Mouse (Mus musculus): Measurements from ENCODE around the gene Ndufv3. TPM values are rescaled to one million over a fixed set of nuclear protein-coding genes. Genes with fewer than 3 reads are reported as not detected.
A peak's percentile ranks its signal among the peaks of the same experiment; 100 is the strongest.

The Ndufv3 gene
- polyA plus RNA-seq (2015; fragmentation: Nextera tagmentation; extraction: Ambion mirVana), result 271 and 272 TPM in 2 replicates

DNA sequence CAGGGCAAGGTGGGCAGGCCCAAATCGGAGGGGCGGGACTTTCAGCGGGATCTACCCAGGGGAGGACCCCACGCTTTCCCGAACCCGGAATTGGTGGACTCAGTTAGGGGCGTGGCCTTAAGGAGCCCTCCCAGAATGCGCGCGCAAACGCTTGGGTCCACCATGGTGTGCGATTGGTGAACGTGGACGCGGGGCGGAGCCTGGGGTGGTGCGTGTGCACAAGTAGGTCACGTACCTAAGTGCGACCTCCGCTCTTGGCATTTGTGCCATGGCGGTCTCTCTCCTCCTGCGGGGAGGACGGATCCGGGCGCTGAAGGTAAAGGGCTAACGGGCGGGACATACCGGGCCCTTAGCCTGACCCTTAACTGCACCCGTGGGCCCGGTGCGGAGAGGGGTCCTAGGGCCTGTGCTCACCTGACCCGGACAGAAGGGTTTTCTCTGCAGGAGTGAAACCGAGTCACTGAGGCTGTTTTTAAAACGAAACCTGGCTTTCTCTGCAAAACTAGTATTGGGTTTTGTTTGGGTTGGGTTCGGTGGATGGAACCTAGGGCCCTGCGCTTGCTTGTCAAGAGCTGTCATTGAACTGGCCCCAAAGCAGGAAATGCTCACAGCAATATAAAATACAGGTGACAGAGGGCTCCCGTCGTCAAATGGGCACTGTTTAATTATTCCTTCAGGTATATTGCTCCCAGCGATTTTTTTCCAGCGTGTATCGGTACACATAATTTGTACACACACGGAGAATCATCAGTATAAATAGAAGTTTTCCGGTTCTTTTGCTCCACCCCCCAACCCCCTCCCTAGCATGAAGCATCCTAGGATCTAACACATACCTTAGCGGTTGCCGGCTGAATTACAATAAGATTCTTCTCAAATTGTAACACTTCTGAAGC lies at the start of gene Ndufv3, which contains the start of gene Wdr4:
Ndufv3 (plus strand) TSS at position 170 of the 893 bp plus-strand sequence.
Wdr4 (minus strand) TSS at position 35 of the 893 bp plus-strand sequence.
- under 1% methylated on average over 45 of the region's 45 CpGs for WGBS
- Histone ChIP-seq H3K36me3 (peaks cover 21% of the 10 kb centered on the region; the same call in 1 of the 2 replicates), H3K9me3 (replicated peaks) (no peaks in the 10 kb centered on the region), H3K4me2 (replicated peaks) (peak within 1 kb of the TSS; percentile 68), H3K27ac (replicated peaks) (peak within 1 kb of the TSS; percentile 89), H3K4me1 (peaks cover 21% of the 10 kb centered on the region), H3K27me3 (no peaks in the 10 kb centered on the region), H3K9ac (peak within 1 kb of the TSS; percentile 65), H3K4me3 (replicated peaks) (peak within 1 kb of the TSS; percentile 94)
- ATAC-seq (ENCODE audit: insufficient number of reproducible peaks, low FRiP score, low TSS enrichment, low read depth), result peak; percentile 98

DNA sequence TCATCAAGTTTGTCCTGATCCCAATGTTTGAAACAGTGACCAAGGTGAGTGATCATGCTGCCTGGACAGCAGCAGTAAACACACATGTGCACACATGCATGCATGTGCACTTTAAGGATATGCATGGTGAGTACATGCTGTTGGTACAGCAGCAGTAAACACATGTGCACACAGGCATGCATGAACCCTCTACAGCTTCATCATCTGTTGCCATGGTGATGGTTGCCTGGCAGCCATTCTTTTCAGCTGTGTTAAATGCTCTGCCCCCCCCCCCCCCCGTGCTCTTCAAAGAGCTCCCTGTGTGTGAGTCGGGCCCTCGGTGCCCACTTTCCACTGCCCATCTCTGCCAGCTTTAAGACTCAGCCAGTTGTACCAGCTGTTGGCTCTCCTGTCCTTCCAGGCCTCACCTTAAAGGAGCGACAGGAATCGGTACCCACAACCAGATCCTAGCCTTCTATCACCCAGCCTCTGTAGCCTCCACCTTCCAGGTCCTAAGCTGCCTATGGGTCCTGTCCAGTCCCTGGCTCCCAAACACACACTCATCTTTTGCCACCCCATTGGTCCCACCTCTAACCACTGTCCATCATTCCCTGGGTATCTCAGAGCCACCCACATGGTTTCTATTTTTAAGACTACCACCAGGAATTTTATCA lies 49.0 kb upstream of the Ndufv3 start:
- no peak overlapping the region for H3K4me2 ChIP-seq (replicated peaks)
- WGBS, result 90% methylated on average over 5 of the region's 5 CpGs
- H3K4me1 ChIP-seq, result no peaks in the 10 kb centered on the region
- H3K27ac ChIP-seq (replicated peaks), result no peak overlapping the region
- no peaks in the 10 kb centered on the region for H3K27me3 ChIP-seq
- no peak overlapping the region for H3K9ac ChIP-seq
- H3K36me3 ChIP-seq, result peaks cover 36% of the 10 kb centered on the region
- no peak overlapping the region for H3K4me3 ChIP-seq (replicated peaks)
- no peaks in the 10 kb centered on the region for H3K9me3 ChIP-seq (replicated peaks)
- ATAC-seq (ENCODE audit: insufficient number of reproducible peaks, low FRiP score, low TSS enrichment, low read depth), result no peak

GRCm38 (mm10) chr17:31474388-31474787 lies 45.5 kb upstream of the Ndufv3 start:
- H3K9me3 ChIP-seq (replicated peaks), result no peaks in the 10 kb centered on the region
- H3K27me3 ChIP-seq, result no peaks in the 10 kb centered on the region
- ATAC-seq (ENCODE audit: insufficient number of reproducible peaks, low FRiP score, low TSS enrichment, low read depth), result no peak
- 78% methylated on average over 6 of the region's 6 CpGs for WGBS
- 0 out of 2 replicates have a peak, but pooled peaks cover 3% of the 10 kb centered on the region for H3K4me1 ChIP-seq
- no peak overlapping the region for H3K9ac ChIP-seq
- H3K4me2 ChIP-seq (replicated peaks), result no peak overlapping the region
- H3K27ac ChIP-seq (replicated peaks), result no peak overlapping the region
- H3K4me3 ChIP-seq (replicated peaks), result no peak overlapping the region
- peaks cover 14% of the 10 kb centered on the region; the same call in 1 of the 2 replicates for H3K36me3 ChIP-seq

DNA sequence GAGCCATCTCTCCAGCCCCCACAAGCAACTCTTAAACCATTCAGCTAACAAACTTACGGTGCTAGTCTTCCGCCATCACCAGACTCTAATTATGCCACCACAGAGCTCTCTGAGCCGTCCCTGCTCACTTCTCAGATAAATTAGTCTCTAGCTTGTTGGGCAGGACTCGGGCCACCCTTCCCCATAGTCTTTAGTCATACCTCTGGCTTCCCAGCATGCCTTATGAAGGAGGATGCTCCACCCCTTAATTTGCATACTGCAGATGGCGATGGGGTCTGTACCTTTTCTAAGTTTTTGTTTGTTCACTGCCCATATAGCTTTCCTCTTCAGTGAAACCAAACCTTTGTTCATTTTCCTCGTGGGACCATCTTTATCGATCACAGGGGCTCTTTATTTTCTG lies 41.3 kb upstream of the Ndufv3 start:
- Histone ChIP-seq H3K36me3 (0 out of 2 replicates have a peak, but pooled peaks cover 2% of the 10 kb centered on the region), H3K4me3 (replicated peaks) (no peak overlapping the region), H3K9ac (no peak overlapping the region), H3K4me2 (replicated peaks) (no peak overlapping the region), H3K9me3 (replicated peaks) (no peaks in the 10 kb centered on the region), H3K27ac (replicated peaks) (no peak overlapping the region), H3K4me1 (0 out of 2 replicates have a peak, but pooled peaks cover 3% of the 10 kb centered on the region), H3K27me3 (no peaks in the 10 kb centered on the region)
- WGBS, result 73% methylated on average over 7 of the region's 7 CpGs
- no peak for ATAC-seq (ENCODE audit: insufficient number of reproducible peaks, low FRiP score, low TSS enrichment, low read depth)

GRCm38 (mm10) chr17:31479108-31479844 lies 40.6 kb upstream of the Ndufv3 start:
- no peak overlapping the region for H3K27ac ChIP-seq (replicated peaks)
- H3K27me3 ChIP-seq, result no peaks in the 10 kb centered on the region
- ATAC-seq (ENCODE audit: insufficient number of reproducible peaks, low FRiP score, low TSS enrichment, low read depth), result no peak
- H3K36me3 ChIP-seq, result 0 out of 2 replicates have a peak, but pooled peaks cover 2% of the 10 kb centered on the region
- H3K4me1 ChIP-seq, result 0 out of 2 replicates have a peak, but pooled peaks cover 3% of the 10 kb centered on the region
- H3K9me3 ChIP-seq (replicated peaks), result no peaks in the 10 kb centered on the region
- H3K4me3 ChIP-seq (replicated peaks), result no peak overlapping the region
- no peak overlapping the region for H3K4me2 ChIP-seq (replicated peaks)
- no peak overlapping the region for H3K9ac ChIP-seq
- WGBS, result 44% methylated on average over 11 of the region's 11 CpGs

DNA sequence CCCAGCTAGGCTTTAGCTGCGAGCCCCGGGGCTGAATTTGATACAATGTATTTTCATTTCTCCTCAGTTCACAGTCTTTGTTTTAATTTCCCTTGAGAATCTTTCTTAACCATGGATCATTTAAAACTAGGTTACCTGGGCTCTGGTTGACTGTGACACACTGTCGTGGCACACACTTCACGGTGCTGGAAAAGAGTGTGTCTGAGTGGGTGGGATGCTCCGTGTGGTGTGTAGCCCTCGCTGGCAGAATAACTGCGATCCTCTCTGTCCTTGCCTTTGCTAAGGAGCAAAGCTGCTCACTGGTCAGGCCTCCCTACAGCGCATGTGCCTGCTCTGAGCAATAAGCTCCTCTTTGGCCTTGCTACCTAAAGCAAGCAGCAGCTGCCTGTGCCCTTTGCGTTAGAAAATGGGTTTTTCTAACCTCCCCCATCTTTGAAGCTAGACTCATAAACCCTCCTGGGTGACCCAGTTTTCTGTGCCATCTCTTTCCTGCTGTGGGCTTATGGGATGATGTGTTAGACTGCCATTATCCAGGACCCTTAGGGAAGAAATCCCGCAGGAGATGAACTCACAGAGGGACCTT lies 33.2 kb upstream of the Ndufv3 start:
- Histone ChIP-seq H3K9ac (no peak overlapping the region), H3K4me1 (no peaks in the 10 kb centered on the region), H3K27me3 (no peaks in the 10 kb centered on the region), H3K4me3 (replicated peaks) (no peak overlapping the region), H3K36me3 (no peaks in the 10 kb centered on the region), H3K27ac (replicated peaks) (no peak overlapping the region), H3K9me3 (replicated peaks) (no peaks in the 10 kb centered on the region), H3K4me2 (replicated peaks) (no peak overlapping the region)
- 70% methylated on average over 10 of the region's 10 CpGs for WGBS
- ATAC-seq (ENCODE audit: insufficient number of reproducible peaks, low FRiP score, low TSS enrichment, low read depth), result no peak

GRCm38 (mm10) chr17:31487433-31488060 lies 32.4 kb upstream of the Ndufv3 start:
- H3K4me2 ChIP-seq (replicated peaks), result no peak overlapping the region
- no peaks in the 10 kb centered on the region for H3K36me3 ChIP-seq
- no peak overlapping the region for H3K4me3 ChIP-seq (replicated peaks)
- no peaks in the 10 kb centered on the region for H3K27me3 ChIP-seq
- no peak overlapping the region for H3K27ac ChIP-seq (replicated peaks)
- H3K9me3 ChIP-seq (replicated peaks), result no peaks in the 10 kb centered on the region
- 26% methylated on average over 6 of the region's 6 CpGs for WGBS
- no peak overlapping the region for H3K9ac ChIP-seq
- ATAC-seq (ENCODE audit: insufficient number of reproducible peaks, low FRiP score, low TSS enrichment, low read depth), result no peak
- H3K4me1 ChIP-seq, result no peaks in the 10 kb centered on the region

- Histone ChIP-seq H3K9me3 (replicated peaks) (no peaks in the 10 kb centered on the region), H3K27me3 (no peaks in the 10 kb centered on the region), H3K9ac (no peak overlapping the region), H3K4me1 (no peaks in the 10 kb centered on the region), H3K36me3 (peaks cover 10% of the 10 kb centered on the region), H3K4me2 (replicated peaks) (no peak overlapping the region), H3K4me3 (replicated peaks) (no peak overlapping the region), H3K27ac (replicated peaks) (no peak overlapping the region)
- no peak for ATAC-seq (ENCODE audit: insufficient number of reproducible peaks, low FRiP score, low TSS enrichment, low read depth)
These were observed 28.6 kb upstream of the Ndufv3 start for GRCm38 (mm10) chr17:31491355-31491754.

GRCm38 (mm10) chr17:31492416-31492815 lies 27.5 kb upstream of the Ndufv3 start:
- Histone ChIP-seq H3K4me1 (no peaks in the 10 kb centered on the region), H3K36me3 (peaks cover 19% of the 10 kb centered on the region), H3K4me3 (replicated peaks) (no peak overlapping the region), H3K27ac (replicated peaks) (no peak overlapping the region), H3K4me2 (replicated peaks) (no peak overlapping the region), H3K9me3 (replicated peaks) (no peaks in the 10 kb centered on the region), H3K27me3 (no peaks in the 10 kb centered on the region), H3K9ac (no peak overlapping the region)
- ATAC-seq (ENCODE audit: insufficient number of reproducible peaks, low FRiP score, low TSS enrichment, low read depth), result no peak
- 0% methylated on average over 2 of the region's 2 CpGs for WGBS

GRCm38 (mm10) chr17:31494989-31495388 lies 24.9 kb upstream of the Ndufv3 start:
- Histone ChIP-seq H3K9ac (no peak overlapping the region), H3K9me3 (replicated peaks) (no peaks in the 10 kb centered on the region), H3K27me3 (no peaks in the 10 kb centered on the region), H3K4me2 (replicated peaks) (no peak overlapping the region), H3K4me3 (replicated peaks) (no peak overlapping the region), H3K4me1 (no peaks in the 10 kb centered on the region), H3K27ac (replicated peaks) (no peak overlapping the region), H3K36me3 (peaks cover 45% of the 10 kb centered on the region)
- no peak for ATAC-seq (ENCODE audit: insufficient number of reproducible peaks, low FRiP score, low TSS enrichment, low read depth)
- 90% methylated on average over 1 of the region's 1 CpGs for WGBS
